Mouse (Mus musculus) embryonic facial prominence, embryonic 14.5 days (tissue): ENCODE results near the gene Ccdc88b. TPM values are rescaled to one million over a fixed set of nuclear protein-coding genes. Genes with fewer than 3 reads are reported as not detected.
A peak's percentile ranks its signal among the peaks of the same experiment; 100 is the strongest.

Source experiments
- ATAC-seq: fragments of 200-750 bp; cut with Nextera tagmentation; 2 replicates; pipeline ENCODE4 v1.8.0; 2017; ENCODE audit warnings: low read depth, moderate number of reproducible peaks, moderate TSS enrichment
- DNase-seq: peaks from one replicate; pipeline ENCODE4 v3.0.0-alpha.2; 2015; ENCODE audit warnings: low spot score
- H3K27ac ChIP-seq: fragments of 300-500 bp; sonication (generic); replicated peaks from 2 replicates; pipeline ENCODE4 v1.5.1; 2014; ENCODE audit warnings: low read depth, mild to moderate bottlenecking, low read length, moderate library complexity
- H3K27me3 ChIP-seq: fragments of 300-500 bp; sonication (generic); replicated peaks from 2 replicates; pipeline ENCODE4 v1.6.1; 2014; ENCODE audit warnings: low read length; ENCODE audit not compliant: control insufficient read depth, insufficient read depth
- H3K36me3 ChIP-seq: fragments of 300-500 bp; sonication (generic); 2 replicates; pipeline ENCODE4 v1.6.1; 2014; ENCODE audit warnings: low read length, mixed read lengths; ENCODE audit not compliant: control insufficient read depth, insufficient read depth
- H3K4me1 ChIP-seq: fragments of 300-500 bp; sonication (generic); 2 replicates; pipeline ENCODE4 v1.6.1; 2014; ENCODE audit warnings: antibody characterized with exemption, low read length; ENCODE audit not compliant: control insufficient read depth, insufficient read depth
- H3K4me2 ChIP-seq: fragments of 300-500 bp; sonication (generic); 2 replicates; pipeline ENCODE4 v1.6.1; 2014; ENCODE audit warnings: low read depth, mild to moderate bottlenecking, low read length, moderate library complexity, mixed read lengths
- H3K4me3 ChIP-seq: fragments of 300-500 bp; sonication (generic); 2 replicates; pipeline ENCODE4 v1.5.1; 2014; ENCODE audit warnings: low read depth, mild to moderate bottlenecking, low read length
- H3K9ac ChIP-seq: fragments of 300-500 bp; sonication (generic); 2 replicates; pipeline ENCODE4 v1.6.1; 2014; ENCODE audit warnings: low read depth, mild to moderate bottlenecking, low read length, moderate library complexity, mixed read lengths
- H3K9me3 ChIP-seq: fragments of 300-500 bp; sonication (generic); 2 replicates; pipeline ENCODE4 v1.6.1; 2016; ENCODE audit warnings: low read length; ENCODE audit not compliant: control insufficient read depth
- WGBS: fragments of 180-500 bp; shearing (Covaris S2); extraction: QIAGEN DNeasy Blood & Tissue Kit; methylation state at CpG from one replicate; pipeline ENCODE4 v1.1.7; 2014; 5-methylcytosine and 5-hydroxymethylcytosine counted together
- polyA plus RNA-seq: library from polyadenylated mRNA; unstranded; fragments of >200 nt; fragmentation: Nextera tagmentation; extraction: Ambion mirVana; gene quantifications from 2 replicates; pipeline ENCODE4 v1.2.1, GENCODE M21; 2014

The Ccdc88b gene
- polyA plus RNA-seq, 1 experiment from 2014 or later: 1.2 TPM

DNA sequence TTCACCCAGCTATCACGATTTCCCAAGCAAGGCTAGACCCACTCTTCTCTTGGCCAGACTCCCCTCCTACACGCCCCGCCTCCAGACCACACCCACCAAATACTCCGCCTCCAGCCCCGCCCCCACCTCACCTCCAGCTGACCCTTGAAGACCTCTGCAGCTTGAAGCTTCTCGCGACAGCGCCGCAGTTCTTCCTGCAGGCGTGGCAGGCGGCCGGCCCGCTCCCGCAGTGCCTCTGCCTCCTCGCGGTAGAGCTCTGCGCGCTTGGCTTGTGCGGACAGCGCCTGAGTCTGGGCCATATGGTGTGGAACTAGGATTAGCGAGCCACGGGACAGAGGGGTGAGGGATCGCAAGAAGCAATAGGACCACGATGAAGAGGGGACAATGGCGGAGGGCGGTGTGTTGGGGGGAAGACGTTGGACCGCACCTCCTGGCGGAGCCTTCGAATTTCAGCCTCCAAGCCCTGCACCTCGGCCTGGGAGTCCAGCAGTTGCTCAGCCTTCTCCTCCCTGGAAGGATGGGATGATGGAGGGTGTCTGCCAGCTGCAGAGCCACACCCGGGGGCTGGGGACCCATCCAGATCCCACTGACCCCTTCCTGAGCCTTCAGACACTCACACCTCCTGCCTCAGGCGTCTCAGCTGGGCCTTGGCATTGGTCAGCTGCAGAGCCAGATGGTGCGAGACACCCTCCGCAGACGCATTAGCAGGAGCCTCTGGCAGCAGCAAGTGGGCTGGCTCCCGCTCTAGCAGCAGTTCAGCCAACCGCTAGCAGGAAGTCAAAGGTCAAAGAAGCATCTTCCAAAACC is 2.6 kb downstream of the Ccdc88b start:
- peak overlapping the region; percentile 24 for H3K4me3 ChIP-seq
- no peak overlapping the region for H3K27ac ChIP-seq
- 0 out of 2 replicates have a peak, but pooled peaks cover 4% of the 10 kb centered on the region for H3K27me3 ChIP-seq
- 0 out of 2 replicates have a peak overlapping the region, but pooled peaks have one; percentile 42 for H3K9ac ChIP-seq
- WGBS: 11% methylated on average over 34 of the region's 38 CpGs
- peaks cover 6% of the 10 kb centered on the region; the same call in 1 of the 2 replicates for H3K4me1 ChIP-seq
- H3K4me2 ChIP-seq: peak overlapping the region; percentile 51
- DNase-seq (peak; percentile 82), ATAC-seq (peak; percentile 68)
- H3K9me3 ChIP-seq: no peaks in the 10 kb centered on the region
- H3K36me3 ChIP-seq: no peaks in the 10 kb centered on the region

DNA sequence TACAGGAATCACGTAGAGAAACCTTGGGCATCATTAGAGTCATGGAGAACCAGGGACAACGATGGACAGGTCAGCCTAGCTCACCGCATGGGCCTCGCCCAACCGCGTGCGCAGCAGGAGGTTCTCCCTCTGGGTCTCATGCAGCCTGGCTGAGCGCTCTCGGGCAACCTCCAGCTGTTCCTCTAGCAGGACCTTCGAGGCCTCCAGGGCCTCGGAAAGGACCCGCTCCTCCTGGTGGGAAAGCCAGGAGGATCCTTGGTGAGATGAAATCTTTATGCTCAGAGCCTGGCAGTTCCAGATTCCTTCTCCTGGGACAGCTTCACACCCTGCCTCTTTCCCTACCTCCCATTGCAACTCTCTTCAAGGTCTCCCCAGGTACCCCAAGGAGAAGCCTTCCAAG is 3.4 kb downstream of the Ccdc88b start:
- peaks cover 12% of the 10 kb centered on the region for H3K27me3 ChIP-seq

DNA sequence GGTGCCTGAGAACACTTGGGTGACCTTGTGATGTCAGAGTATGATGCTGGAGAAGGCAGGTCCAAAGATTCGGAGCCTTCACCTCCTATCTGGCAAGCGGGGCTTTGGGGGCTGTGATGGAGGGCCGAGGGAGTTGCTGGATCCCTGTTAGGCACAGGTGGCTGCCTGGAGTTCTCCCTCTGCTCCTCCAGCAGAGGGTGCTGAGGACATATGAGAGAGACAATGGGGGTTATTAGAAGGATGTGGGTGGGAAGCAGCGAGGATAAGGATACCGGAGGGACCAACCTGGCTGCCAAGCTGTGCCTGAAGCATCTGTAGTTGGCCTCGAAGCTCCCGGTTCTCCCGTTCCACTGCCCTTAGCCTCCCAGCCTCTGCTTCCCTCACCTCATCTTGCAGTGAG is 4.1 kb downstream of the Ccdc88b start:
- peaks cover 6% of the 10 kb centered on the region; the same call in 1 of the 2 replicates for H3K4me1 ChIP-seq
- peaks cover 19% of the 10 kb centered on the region for H3K27me3 ChIP-seq
- no peak overlapping the region for H3K4me3 ChIP-seq
- no peak overlapping the region for H3K27ac ChIP-seq
- no peaks in the 10 kb centered on the region for H3K9me3 ChIP-seq
- ATAC-seq: no peak
- H3K4me2 ChIP-seq: no peak overlapping the region
- H3K9ac ChIP-seq: no peak overlapping the region
- no peak for DNase-seq
- 71% methylated on average over 7 of the region's 8 CpGs for WGBS
- H3K36me3 ChIP-seq: no peaks in the 10 kb centered on the region

More for the DNA sequence above, 3.4 kb downstream of the Ccdc88b start:
- H3K9ac ChIP-seq: no peak overlapping the region
- peaks cover 6% of the 10 kb centered on the region; the same call in 1 of the 2 replicates for H3K4me1 ChIP-seq
- H3K9me3 ChIP-seq: no peaks in the 10 kb centered on the region
- 89% methylated on average over 8 of the region's 12 CpGs for WGBS
- no peak for ATAC-seq
- H3K4me3 ChIP-seq: no peak overlapping the region
- H3K4me2 ChIP-seq: no peak overlapping the region
- no peak overlapping the region for H3K27ac ChIP-seq
- DNase-seq: no peak
- H3K36me3 ChIP-seq: no peaks in the 10 kb centered on the region

DNA sequence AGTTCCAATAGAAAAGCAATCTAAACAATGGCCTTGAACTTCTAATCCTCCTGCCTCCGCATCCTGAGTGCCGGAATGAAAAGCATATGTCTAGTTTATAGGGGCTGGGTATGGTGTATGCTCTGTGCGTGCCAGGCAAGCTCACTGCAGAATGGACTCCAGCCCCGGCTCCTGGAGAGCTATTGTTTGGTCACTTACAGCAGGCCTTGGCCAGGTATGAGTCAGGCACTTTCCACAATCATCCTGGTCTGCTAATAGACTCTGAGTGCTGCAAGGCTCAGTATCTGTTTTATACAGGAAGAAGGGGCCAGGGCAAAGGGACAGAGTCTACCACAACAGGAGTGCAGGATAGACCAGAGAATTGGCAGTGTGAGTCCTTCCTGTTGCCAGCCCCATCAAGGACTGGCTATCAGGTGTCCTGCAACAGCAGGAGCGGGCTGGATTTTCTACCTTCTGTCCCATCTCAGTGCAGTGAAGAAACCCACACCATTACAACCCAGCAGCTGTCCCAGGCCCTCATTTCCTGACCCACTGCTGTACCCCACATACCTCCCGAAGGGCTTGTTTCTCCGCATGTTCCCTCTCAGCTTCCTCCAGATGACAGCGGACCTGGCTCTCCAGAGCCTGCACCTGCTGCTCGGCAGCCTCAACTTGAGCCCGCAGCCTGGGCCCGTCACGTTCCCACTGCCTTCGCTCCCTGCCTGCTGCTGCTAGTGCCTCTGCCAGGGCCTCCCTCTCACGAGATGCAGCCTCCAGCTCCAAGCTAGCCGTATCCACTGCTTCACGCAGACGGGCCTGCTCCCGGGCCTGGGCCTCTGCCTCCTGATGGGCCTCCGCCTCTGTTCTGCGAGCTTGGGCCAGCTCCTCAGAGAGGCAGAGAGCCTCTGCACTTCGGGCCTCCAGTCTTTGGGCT is 5.4 kb downstream of the Ccdc88b start:
- no peak overlapping the region for H3K9ac ChIP-seq
- 70% methylated on average over 19 of the region's 21 CpGs for WGBS
- H3K27ac ChIP-seq: no peak overlapping the region
- H3K27me3 ChIP-seq: peaks cover 32% of the 10 kb centered on the region
- H3K36me3 ChIP-seq: no peaks in the 10 kb centered on the region
- no peak overlapping the region for H3K4me2 ChIP-seq
- peaks cover 6% of the 10 kb centered on the region; the same call in 1 of the 2 replicates for H3K4me1 ChIP-seq
- ATAC-seq: no peak
- no peaks in the 10 kb centered on the region for H3K9me3 ChIP-seq
- H3K4me3 ChIP-seq: no peak overlapping the region
- DNase-seq: no peak

DNA sequence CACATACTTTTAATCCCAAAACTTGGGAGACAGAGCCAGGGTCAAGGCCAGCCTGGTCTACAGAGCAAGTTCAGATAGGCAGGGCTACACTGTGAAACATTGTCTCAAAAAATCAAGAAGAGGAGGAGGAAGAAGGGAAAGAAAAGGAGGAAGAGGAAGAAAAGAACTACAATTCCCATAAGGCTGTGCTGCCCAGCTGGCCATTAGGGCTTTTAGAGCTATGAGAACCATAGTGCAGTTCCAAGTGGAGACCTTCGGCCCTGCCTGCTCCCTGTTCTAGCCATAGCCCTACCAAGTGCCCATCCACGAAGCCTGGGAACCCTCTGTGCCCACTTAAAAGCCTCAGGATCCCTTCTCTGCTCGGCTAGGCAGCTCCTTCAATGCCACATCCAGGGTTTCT is 6.5 kb downstream of the Ccdc88b start:
- Histone ChIP-seq H3K9ac (no peak overlapping the region), H3K4me3 (no peak overlapping the region), H3K27me3 (peaks cover 43% of the 10 kb centered on the region), H3K4me1 (peaks cover 6% of the 10 kb centered on the region; the same call in 1 of the 2 replicates), H3K4me2 (no peak overlapping the region), H3K36me3 (no peaks in the 10 kb centered on the region), H3K9me3 (no peaks in the 10 kb centered on the region), H3K27ac (no peak overlapping the region)
- WGBS: 76% methylated on average over 3 of the region's 3 CpGs
- DNase-seq: no peak
- no peak for ATAC-seq

DNA sequence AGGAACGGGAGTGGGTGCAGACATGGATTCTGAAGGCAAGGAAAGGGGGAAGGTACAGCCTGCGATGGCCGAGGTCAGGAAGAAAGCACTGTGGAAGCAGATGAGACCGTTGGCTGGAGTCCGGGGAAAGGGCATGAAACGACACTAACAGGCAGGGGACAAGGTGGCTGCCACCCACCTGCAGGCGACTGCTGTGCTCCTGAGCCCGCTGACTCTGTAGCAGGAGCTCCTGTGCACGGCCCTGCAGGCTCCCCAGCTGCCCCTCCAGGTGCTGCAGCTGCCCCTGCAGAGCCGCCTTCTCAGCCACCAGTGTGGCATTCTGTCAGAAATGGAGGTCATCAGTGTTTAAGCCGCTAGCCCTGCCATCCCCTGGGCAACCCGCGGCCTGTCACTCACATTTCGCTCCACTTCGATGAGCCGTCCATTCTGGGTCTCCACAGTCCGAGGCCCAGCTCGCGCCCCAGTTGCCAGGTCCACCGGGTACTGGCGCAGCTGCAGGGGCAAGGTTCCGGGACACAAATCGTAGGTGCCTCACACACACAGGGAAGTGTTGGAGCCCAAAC is 8.4 kb downstream of the Ccdc88b start:
- Histone ChIP-seq H3K9ac (no peak overlapping the region), H3K27ac (no peak overlapping the region), H3K9me3 (no peaks in the 10 kb centered on the region), H3K36me3 (no peaks in the 10 kb centered on the region), H3K4me3 (no peak overlapping the region), H3K4me2 (no peak overlapping the region), H3K27me3 (peaks cover 45% of the 10 kb centered on the region), H3K4me1 (no peaks in the 10 kb centered on the region)
- 76% methylated on average over 21 of the region's 23 CpGs for WGBS
- DNase-seq (no peak), ATAC-seq (no peak)

DNA sequence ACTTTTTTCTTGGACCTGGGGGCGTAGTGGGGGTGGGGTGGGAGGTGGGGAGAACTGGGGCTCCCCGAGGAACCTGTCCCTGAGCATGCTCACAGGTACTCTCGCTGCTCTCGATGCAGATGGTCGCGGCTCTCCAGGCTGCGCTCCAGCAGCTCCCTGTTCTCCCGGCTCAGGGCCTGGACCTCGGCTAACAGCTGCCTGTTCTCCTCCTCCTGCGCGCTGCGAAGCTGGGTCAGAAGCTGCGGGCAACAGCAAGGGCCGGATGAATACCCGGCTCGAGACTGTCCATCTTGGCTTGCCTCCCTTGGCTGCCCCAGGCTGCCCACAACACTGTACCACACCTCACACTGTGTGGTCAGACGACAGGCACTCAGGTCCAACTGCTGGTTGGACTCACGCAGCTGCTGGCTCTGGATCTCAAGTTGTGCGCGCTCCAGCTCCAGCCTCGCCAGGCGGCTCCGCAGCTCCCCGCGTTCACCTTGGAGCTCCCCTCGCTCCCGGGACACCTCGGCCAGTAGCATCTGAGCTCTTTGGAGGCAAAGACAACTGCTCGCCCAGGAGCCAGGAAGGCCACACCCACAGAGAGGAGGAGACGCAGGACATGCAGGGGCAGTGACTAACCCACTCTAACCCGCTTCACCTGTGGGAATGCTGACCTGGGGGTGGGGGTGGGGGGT is 10.0 kb downstream of the Ccdc88b start:
- Histone ChIP-seq H3K36me3 (no peaks in the 10 kb centered on the region), H3K9me3 (no peaks in the 10 kb centered on the region), H3K4me1 (no peaks in the 10 kb centered on the region), H3K27me3 (peaks cover 45% of the 10 kb centered on the region), H3K4me3 (peak overlapping the region; percentile 23), H3K4me2 (peak overlapping the region; percentile 49), H3K9ac (peak overlapping the region; percentile 40; the same call in 1 of the 2 replicates), H3K27ac (no peak overlapping the region)
- WGBS: 2% methylated on average over 26 of the region's 31 CpGs
- DNase-seq (no peak), ATAC-seq (peak; percentile 8; the same call in 1 of the 2 replicates)

DNA sequence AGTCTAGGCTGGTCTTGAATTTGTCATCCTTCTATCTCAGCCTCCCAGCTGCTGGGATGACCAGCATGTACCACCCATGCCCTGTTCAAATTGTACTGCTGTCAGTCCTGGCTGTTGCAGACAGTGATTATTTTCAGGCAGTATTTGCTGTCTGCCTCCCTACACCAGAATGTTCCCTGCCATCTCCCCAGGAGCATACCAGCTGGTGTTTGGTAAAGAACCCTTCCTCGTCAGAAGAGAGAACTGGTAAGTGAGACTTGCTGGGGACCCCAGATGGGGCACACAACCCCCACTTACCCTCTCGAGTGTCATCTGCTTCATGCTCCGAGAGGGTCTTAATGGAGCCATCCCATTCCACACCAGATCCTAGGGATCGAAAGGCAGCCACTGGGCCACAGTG is 12.0 kb downstream of the Ccdc88b start:
- H3K4me1 ChIP-seq: no peaks in the 10 kb centered on the region
- H3K4me3 ChIP-seq: no peak overlapping the region
- H3K27ac ChIP-seq: no peak overlapping the region
- no peak overlapping the region for H3K4me2 ChIP-seq
- no peaks in the 10 kb centered on the region for H3K9me3 ChIP-seq
- H3K27me3 ChIP-seq: peaks cover 45% of the 10 kb centered on the region
- H3K36me3 ChIP-seq: no peaks in the 10 kb centered on the region
- 70% methylated on average over 4 of the region's 4 CpGs for WGBS
- no peak for DNase-seq
- H3K9ac ChIP-seq: no peak overlapping the region
- ATAC-seq: no peak
